Mouse (Mus musculus): ENCODE results near the gene Olfr132. TPM values are rescaled to one million over a fixed set of nuclear protein-coding genes. Genes with fewer than 3 reads are reported as not detected.
"Not testable (repeated sequence)": the region's sequence is repeated elsewhere in the genome, so short reads cannot be mapped to it uniquely, and the experiment has no call there.

Gene Olfr132
- not detected in 2 replicates for polyA plus RNA-seq (2016; fragmentation: Nextera tagmentation; extraction: Ambion mirVana)

DNA sequence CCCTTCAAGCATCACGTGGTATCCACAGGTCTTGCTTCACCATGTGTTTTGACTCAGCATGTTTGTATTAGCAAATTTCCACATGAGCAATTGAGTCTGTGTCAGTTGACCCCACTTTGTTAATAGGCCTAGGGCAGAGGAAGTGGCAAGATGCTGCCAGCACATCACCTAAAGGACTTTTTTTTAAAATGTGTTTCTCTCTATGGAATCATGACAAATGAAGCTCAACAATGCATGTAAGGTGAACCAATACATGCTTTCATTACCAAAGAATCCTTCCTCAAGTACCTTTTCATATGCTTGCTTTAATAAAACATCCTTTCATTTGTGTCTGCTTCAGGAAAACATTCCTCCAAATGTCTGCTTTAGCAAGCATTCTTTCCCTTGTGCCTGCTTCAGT is at the start of gene Olfr132:
TSS of gene Olfr132 (minus strand) at position 101 of the 400 bp plus-strand sequence.
- H3K9me3 ChIP-seq (replicated peaks), result no peaks in the 10 kb centered on the region
- no peaks in the 10 kb centered on the region for H3K36me3 ChIP-seq
- no peak within 1 kb of the TSS for H3K4me3 ChIP-seq
- H3K4me2 ChIP-seq (replicated peaks), result no peak within 1 kb of the TSS
- H3K27ac ChIP-seq, result no peak within 1 kb of the TSS
- no peaks in the 10 kb centered on the region for H3K27me3 ChIP-seq
- ATAC-seq (ENCODE audit: low FRiP score), result no peak
- 68% methylated on average over 1 of the region's 1 CpGs for WGBS
- H3K4me1 ChIP-seq, result no peaks in the 10 kb centered on the region
- H3K9ac ChIP-seq, result no peak within 1 kb of the TSS

DNA sequence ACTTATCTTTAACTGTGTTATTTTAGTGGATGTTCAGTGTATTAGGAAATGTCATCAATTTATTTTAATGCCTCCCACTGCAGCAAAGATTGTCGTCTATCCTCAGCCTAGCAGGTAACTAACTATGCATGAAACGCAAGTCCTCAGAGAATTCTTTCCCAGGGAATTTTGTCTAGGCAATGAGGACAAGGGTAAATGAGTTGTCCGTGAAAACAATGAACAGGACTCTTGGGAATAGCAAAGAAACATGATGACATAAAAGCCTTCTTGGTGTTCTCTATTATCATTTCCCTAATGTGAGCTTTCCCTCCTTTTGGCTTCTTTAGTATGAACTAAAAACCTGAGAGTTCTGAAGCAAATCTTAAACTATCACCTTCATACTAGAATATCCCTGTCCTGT is 36.8 kb upstream of the Olfr132 start, which contains the start of gene Olfr134:
TSS of gene Olfr134 (plus strand) at position 301 of the 400 bp plus-strand sequence.
- H3K4me3 ChIP-seq, result no peak within 1 kb of the TSS
- no peaks in the 10 kb centered on the region for H3K36me3 ChIP-seq
- H3K4me1 ChIP-seq, result no peaks in the 10 kb centered on the region
- WGBS, result 68% methylated on average over 3 of the region's 3 CpGs
- no peak within 1 kb of the TSS for H3K4me2 ChIP-seq (replicated peaks)
- ATAC-seq (ENCODE audit: low FRiP score), result no peak
- H3K9ac ChIP-seq, result no peak within 1 kb of the TSS
- H3K27ac ChIP-seq, result no peak within 1 kb of the TSS
- no peaks in the 10 kb centered on the region for H3K9me3 ChIP-seq (replicated peaks)
- no peaks in the 10 kb centered on the region for H3K27me3 ChIP-seq

- WGBS, result 59% methylated on average over 2 of the region's 2 CpGs
- H3K4me2 ChIP-seq (replicated peaks), result no peak within 1 kb of the TSS
- H3K9ac ChIP-seq, result no peak within 1 kb of the TSS
- no peak within 1 kb of the TSS for H3K27ac ChIP-seq
- H3K4me1 ChIP-seq, result no peaks in the 10 kb centered on the region
- no peaks in the 10 kb centered on the region for H3K9me3 ChIP-seq (replicated peaks)
- no peaks in the 10 kb centered on the region for H3K27me3 ChIP-seq
- H3K36me3 ChIP-seq, result no peaks in the 10 kb centered on the region
- ATAC-seq (ENCODE audit: low FRiP score), result no peak
- H3K4me3 ChIP-seq, result no peak within 1 kb of the TSS
Observed at GRCm38 (mm10) chr17:38144981-38145380, 10.7 kb upstream of the Olfr132 start, which contains the start of gene Olfr133. Gene Olfr133, plus strand, starts transcription at chr17:38145281.

GRCm38 (mm10) chr17:38125371-38125770 is 9.0 kb downstream of the Olfr132 start:
- not testable (repeated sequence) for ATAC-seq (ENCODE audit: low FRiP score); H3K36me3 ChIP-seq; H3K9ac ChIP-seq; H3K4me3 ChIP-seq; H3K27me3 ChIP-seq; H3K4me1 ChIP-seq; H3K27ac ChIP-seq; H3K9me3 ChIP-seq (replicated peaks); H3K4me2 ChIP-seq (replicated peaks)
- 62% methylated on average over 3 of the region's 3 CpGs for WGBS

GRCm38 (mm10) chr17:38124199-38124598 is 10.1 kb downstream of the Olfr132 start:
- not testable (repeated sequence) for H3K27me3 ChIP-seq; H3K4me3 ChIP-seq; H3K27ac ChIP-seq; H3K9ac ChIP-seq; H3K36me3 ChIP-seq; H3K4me1 ChIP-seq; H3K4me2 ChIP-seq (replicated peaks); ATAC-seq (ENCODE audit: low FRiP score); H3K9me3 ChIP-seq (replicated peaks)
- 91% methylated on average over 1 of the region's 1 CpGs for WGBS

DNA sequence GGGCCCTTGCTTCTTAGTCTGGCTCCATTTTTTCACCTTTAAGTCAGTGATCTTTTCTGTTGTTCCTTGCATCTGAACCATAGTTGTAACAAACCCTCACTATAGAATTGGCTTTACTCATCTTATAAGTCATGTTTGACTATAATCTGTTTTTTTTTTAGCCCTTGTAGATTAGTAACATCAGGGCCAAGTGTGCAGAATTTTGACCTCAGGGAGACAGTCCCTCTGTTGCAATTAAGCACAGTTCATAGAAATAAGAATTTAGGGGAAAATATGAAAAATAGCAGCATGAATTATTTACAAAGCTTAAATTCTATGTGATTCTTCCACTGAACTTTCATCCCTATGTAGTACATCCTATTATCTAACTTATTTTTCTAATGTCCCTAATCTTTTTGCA is 45.7 kb downstream of the Olfr132 start, which contains the start of gene Olfr131:
TSS of gene Olfr131 (minus strand) at position 101 of the 400 bp plus-strand sequence.
- H3K27ac ChIP-seq, result no peak within 1 kb of the TSS
- no peaks in the 10 kb centered on the region for H3K9me3 ChIP-seq (replicated peaks)
- no peaks in the 10 kb centered on the region for H3K4me1 ChIP-seq
- no peak for ATAC-seq (ENCODE audit: low FRiP score)
- no peak within 1 kb of the TSS for H3K9ac ChIP-seq
- H3K36me3 ChIP-seq, result no peaks in the 10 kb centered on the region
- no peak within 1 kb of the TSS for H3K4me2 ChIP-seq (replicated peaks)
- no peak within 1 kb of the TSS for H3K4me3 ChIP-seq
- H3K27me3 ChIP-seq, result no peaks in the 10 kb centered on the region

GRCm38 (mm10) chr17:38082364-38082763 is 52.0 kb downstream of the Olfr132 start:
- no peaks in the 10 kb centered on the region for H3K9me3 ChIP-seq (replicated peaks)
- no peak overlapping the region for H3K9ac ChIP-seq
- ATAC-seq (ENCODE audit: low FRiP score), result no peak
- WGBS, result 86% methylated on average over 4 of the region's 4 CpGs
- no peaks in the 10 kb centered on the region for H3K36me3 ChIP-seq
- no peak overlapping the region for H3K4me2 ChIP-seq (replicated peaks)
- no peak overlapping the region for H3K27ac ChIP-seq
- H3K4me3 ChIP-seq, result no peak overlapping the region
- H3K4me1 ChIP-seq, result no peaks in the 10 kb centered on the region
- H3K27me3 ChIP-seq, result no peaks in the 10 kb centered on the region

Other genes starting within 250 kb of the Olfr132 start
- gene Olfr127, start 234.1 kb downstream of the Olfr132 start, polyA plus RNA-seq (2016; fragmentation: Nextera tagmentation; extraction: Ambion mirVana), result not detected in 2 replicates
- gene Olfr128, start 214.0 kb downstream of the Olfr132 start, polyA plus RNA-seq (2016; fragmentation: Nextera tagmentation; extraction: Ambion mirVana), result not detected in 2 replicates
- not detected in 2 replicates for gene Olfr761, start 181.4 kb downstream of the Olfr132 start, polyA plus RNA-seq (2016; fragmentation: Nextera tagmentation; extraction: Ambion mirVana)
- gene Olfr129, start 74.4 kb downstream of the Olfr132 start, polyA plus RNA-seq (2016; fragmentation: Nextera tagmentation; extraction: Ambion mirVana), result not detected in 2 replicates
- not detected in 2 replicates for gene Olfr130, start 70.6 kb downstream of the Olfr132 start, polyA plus RNA-seq (2016; fragmentation: Nextera tagmentation; extraction: Ambion mirVana)
- gene Olfr131, start 45.8 kb downstream of the Olfr132 start, polyA plus RNA-seq (2016; fragmentation: Nextera tagmentation; extraction: Ambion mirVana), result not detected in 2 replicates
- not detected in 2 replicates for gene Olfr133, start 10.8 kb upstream of the Olfr132 start, polyA plus RNA-seq (2016; fragmentation: Nextera tagmentation; extraction: Ambion mirVana)
- gene Olfr134, start 36.9 kb upstream of the Olfr132 start, polyA plus RNA-seq (2016; fragmentation: Nextera tagmentation; extraction: Ambion mirVana), result not detected in 2 replicates
- not detected in 2 replicates for gene Olfr135, start 69.8 kb upstream of the Olfr132 start, polyA plus RNA-seq (2016; fragmentation: Nextera tagmentation; extraction: Ambion mirVana)
- gene Olfr138, start 126.5 kb upstream of the Olfr132 start, polyA plus RNA-seq (2016; fragmentation: Nextera tagmentation; extraction: Ambion mirVana), result not detected in 2 replicates
- not detected in 2 replicates for gene Olfr137, start 173.0 kb upstream of the Olfr132 start, polyA plus RNA-seq (2016; fragmentation: Nextera tagmentation; extraction: Ambion mirVana)
- gene Olfr136, start 195.3 kb upstream of the Olfr132 start, polyA plus RNA-seq (2016; fragmentation: Nextera tagmentation; extraction: Ambion mirVana), result not detected in 2 replicates